Mouse (Mus musculus) midbrain, embryonic 13.5 days (tissue): ENCODE results near the gene Snx25. TPM values are rescaled to one million over a fixed set of nuclear protein-coding genes. Genes with fewer than 3 reads are reported as not detected.
"Not testable (repeated sequence)": the region's sequence is repeated elsewhere in the genome, so short reads cannot be mapped to it uniquely, and the experiment has no call there.

Experiments used
- ATAC-seq: fragments of 200-750 bp; cut with Nextera tagmentation; 2 replicates; pipeline ENCODE4 v1.8.0; 2017; ENCODE audit warnings: mild to moderate bottlenecking, moderate TSS enrichment, moderate library complexity
- H3K27ac ChIP-seq: fragments of 300-500 bp; sonication (generic); 2 replicates; pipeline ENCODE4 v1.5.1; 2015; ENCODE audit warnings: inconsistent platforms, mild to moderate bottlenecking, moderate library complexity
- H3K27me3 ChIP-seq: fragments of 300-500 bp; sonication (generic); 2 replicates; pipeline ENCODE4 v1.6.1; 2015; ENCODE audit warnings: mild to moderate bottlenecking, inconsistent platforms
- H3K36me3 ChIP-seq: fragments of 300-500 bp; sonication (generic); 2 replicates; pipeline ENCODE4 v1.6.1; 2015; ENCODE audit warnings: mild to moderate bottlenecking, inconsistent platforms
- H3K4me1 ChIP-seq: fragments of 300-500 bp; sonication (generic); replicated peaks from 2 replicates; pipeline ENCODE4 v1.6.1; 2015; ENCODE audit warnings: inconsistent platforms
- H3K4me2 ChIP-seq: fragments of 300-500 bp; sonication (generic); replicated peaks from 2 replicates; pipeline ENCODE4 v1.6.1; 2015; ENCODE audit warnings: moderate library complexity, mild to moderate bottlenecking, inconsistent platforms
- H3K4me3 ChIP-seq: fragments of 300-500 bp; sonication (generic); replicated peaks from 2 replicates; pipeline ENCODE4 v1.5.1; 2015; ENCODE audit warnings: mild to moderate bottlenecking, inconsistent platforms
- H3K9ac ChIP-seq: fragments of 300-500 bp; sonication (generic); replicated peaks from 2 replicates; pipeline ENCODE4 v1.6.1; 2015; ENCODE audit warnings: mild to moderate bottlenecking, inconsistent platforms
- H3K9me3 ChIP-seq: fragments of 300-500 bp; sonication (generic); 2 replicates; pipeline ENCODE4 v1.6.1; 2016; ENCODE audit warnings: mild to moderate bottlenecking, inconsistent platforms
- WGBS: fragments of 180-500 bp; shearing (Covaris S2); methylation state at CpG from one replicate; pipeline ENCODE4 v1.1.7; 2015; 5-methylcytosine and 5-hydroxymethylcytosine counted together
- polyA plus RNA-seq: library from polyadenylated mRNA; unstranded; fragments of >200 nt; fragmentation: Nextera tagmentation; extraction: Ambion mirVana; gene quantifications from 2 replicates; pipeline ENCODE4 v1.2.1, GENCODE M21; 2015

Snx25 gene
- polyA plus RNA-seq, 1 experiment from 2014 or later: 6.4 TPM

DNA sequence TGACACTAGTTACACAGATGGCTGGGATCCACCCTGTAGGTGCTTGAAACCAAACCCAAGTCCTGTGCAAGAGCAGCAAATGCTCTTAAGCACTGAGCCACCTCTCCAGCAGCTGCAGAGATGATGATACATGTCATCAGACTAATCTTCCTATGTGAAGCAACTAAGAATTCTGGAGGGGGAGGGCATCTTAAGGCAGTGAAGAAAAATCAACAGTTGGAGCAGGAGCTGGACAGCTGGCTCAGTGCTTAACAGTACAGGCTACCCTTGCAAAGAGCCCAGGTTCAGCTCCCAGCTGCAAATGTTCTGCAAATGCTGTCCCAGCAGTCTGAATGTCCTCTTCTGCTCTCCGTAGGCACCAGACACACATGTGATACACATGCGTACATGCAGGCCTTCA is 29.5 kb downstream of the Snx25 start:
- Histone ChIP-seq H3K4me1 (no peaks in the 10 kb centered on the region), H3K4me2 (no peak overlapping the region), H3K4me3 (no peak overlapping the region), H3K27me3 (no peaks in the 10 kb centered on the region), H3K9me3 (no peaks in the 10 kb centered on the region), H3K9ac (no peak overlapping the region), H3K27ac (no peak overlapping the region), H3K36me3 (peaks cover 9% of the 10 kb centered on the region; the same call in 1 of the 2 replicates)
- no peak for ATAC-seq
- WGBS: 94% methylated on average over 2 of the region's 2 CpGs

DNA sequence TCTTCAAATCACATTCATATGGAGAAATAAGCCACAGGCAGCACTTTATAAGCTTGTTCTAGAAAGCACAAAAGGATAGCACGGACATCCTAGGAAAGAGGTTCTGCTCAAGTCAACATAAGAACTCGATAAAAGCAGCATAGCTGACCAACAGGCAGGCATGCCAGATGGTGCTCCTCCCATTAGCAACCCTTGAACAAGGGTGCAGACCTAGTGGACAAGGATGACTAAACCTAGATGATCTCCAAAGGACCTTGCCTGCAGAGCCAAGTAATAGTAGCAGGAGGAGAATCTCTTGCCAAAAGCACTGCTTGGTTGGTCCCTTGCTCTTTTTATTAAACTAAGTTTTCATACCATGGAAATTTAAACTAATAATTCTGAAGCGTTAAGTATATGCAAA is 32.8 kb downstream of the Snx25 start:
- no peaks in the 10 kb centered on the region for H3K4me1 ChIP-seq
- peaks cover 16% of the 10 kb centered on the region for H3K36me3 ChIP-seq
- no peaks in the 10 kb centered on the region for H3K27me3 ChIP-seq
- no peaks in the 10 kb centered on the region for H3K9me3 ChIP-seq
- H3K9ac ChIP-seq: no peak overlapping the region
- 92% methylated on average over 3 of the region's 3 CpGs for WGBS
- ATAC-seq: no peak
- H3K4me2 ChIP-seq: no peak overlapping the region
- no peak overlapping the region for H3K4me3 ChIP-seq
- no peak overlapping the region for H3K27ac ChIP-seq

DNA sequence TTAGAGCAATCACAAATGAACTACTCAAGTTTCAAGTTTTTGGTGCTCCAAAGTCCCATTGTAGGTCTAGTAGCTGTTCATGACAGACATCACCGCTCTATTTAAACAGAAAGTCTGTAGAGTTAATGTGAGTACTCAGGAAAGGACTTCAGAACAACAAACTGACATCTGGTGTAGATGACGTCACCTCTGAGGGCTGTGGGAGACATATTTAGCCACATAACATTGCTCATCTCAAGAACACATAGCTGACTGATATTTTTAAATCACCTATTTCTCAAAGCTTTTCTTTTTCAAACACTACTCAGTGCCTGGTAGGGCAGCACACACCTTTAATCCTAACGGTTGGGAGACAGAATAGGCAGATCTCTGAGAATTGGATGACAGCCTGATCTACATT is 34.8 kb downstream of the Snx25 start:
- no peaks in the 10 kb centered on the region for H3K27me3 ChIP-seq
- no peak for ATAC-seq
- H3K4me3 ChIP-seq: no peak overlapping the region
- no peaks in the 10 kb centered on the region for H3K9me3 ChIP-seq
- H3K36me3 ChIP-seq: peaks cover 12% of the 10 kb centered on the region
- WGBS: 91% methylated on average over 3 of the region's 3 CpGs
- H3K27ac ChIP-seq: no peak overlapping the region
- no peak overlapping the region for H3K9ac ChIP-seq
- H3K4me2 ChIP-seq: no peak overlapping the region
- no peaks in the 10 kb centered on the region for H3K4me1 ChIP-seq

DNA sequence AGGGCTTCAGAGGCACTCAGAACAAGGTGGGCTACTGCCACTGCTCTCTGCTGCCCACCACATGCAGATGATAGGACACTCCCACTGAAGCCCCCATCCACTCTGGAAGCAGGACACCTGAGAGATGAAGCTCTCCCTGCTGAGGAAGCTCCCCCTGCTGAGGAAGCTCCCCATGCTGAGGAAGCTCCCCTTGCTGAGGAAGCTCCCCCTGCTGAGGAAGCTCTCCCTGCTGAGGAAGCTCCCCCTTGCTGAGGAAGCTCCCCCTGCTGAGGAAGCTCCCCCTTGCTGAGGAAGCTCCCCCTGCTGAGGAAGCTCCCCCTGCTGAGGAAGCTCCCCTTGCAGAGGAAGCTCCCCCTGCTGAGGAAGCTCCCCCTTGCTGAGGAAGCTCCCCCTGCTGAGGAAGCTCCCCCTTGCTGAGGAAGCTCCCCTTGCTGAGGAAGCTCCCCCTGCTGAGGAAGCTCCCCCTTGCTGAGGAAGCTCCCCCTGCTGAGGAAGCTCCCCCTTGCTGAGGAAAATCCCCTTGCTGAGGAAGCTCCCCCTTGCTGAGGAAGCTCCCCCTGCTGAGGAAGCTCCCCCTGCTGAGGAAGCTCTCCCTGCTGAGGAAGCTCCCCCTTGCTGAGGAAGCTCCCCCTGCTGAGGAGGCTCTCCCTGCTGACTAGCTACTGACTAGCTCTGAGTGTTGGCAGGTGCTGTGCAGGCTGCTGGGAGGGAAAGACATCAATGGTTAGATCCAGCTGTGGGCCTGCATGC is 38.4 kb downstream of the Snx25 start:
- H3K36me3 ChIP-seq, H3K4me2 ChIP-seq, H3K9me3 ChIP-seq, ATAC-seq, H3K27me3 ChIP-seq, H3K4me1 ChIP-seq, H3K4me3 ChIP-seq, H3K9ac ChIP-seq: not testable (repeated sequence)
- H3K27ac ChIP-seq: 0 out of 2 replicates have a peak overlapping the region, but pooled peaks have one; percentile 14

DNA sequence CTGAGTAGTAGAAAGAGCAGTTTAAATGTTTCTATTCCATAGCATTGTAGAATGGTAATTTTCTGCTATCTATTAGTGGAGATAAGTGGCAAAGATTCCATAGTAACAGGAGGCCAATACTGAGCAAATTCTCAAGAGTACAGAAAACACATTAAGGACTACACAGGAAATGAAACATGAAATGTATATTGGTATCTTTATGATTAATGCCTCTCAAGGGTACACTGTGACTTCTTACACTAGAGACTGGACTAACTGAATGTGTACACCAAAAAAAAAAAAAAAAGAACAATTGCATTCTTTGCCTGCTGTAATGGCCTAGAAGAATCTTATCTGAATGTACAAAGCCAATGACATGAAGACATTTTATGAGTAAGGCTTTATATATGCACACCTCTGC is 44.3 kb downstream of the Snx25 start:
- Histone ChIP-seq H3K9ac (no peak overlapping the region), H3K27ac (no peak overlapping the region), H3K4me3 (no peak overlapping the region), H3K27me3 (no peaks in the 10 kb centered on the region), H3K9me3 (no peaks in the 10 kb centered on the region), H3K4me2 (no peak overlapping the region), H3K36me3 (peaks cover 8% of the 10 kb centered on the region), H3K4me1 (no peaks in the 10 kb centered on the region)
- no peak for ATAC-seq

DNA sequence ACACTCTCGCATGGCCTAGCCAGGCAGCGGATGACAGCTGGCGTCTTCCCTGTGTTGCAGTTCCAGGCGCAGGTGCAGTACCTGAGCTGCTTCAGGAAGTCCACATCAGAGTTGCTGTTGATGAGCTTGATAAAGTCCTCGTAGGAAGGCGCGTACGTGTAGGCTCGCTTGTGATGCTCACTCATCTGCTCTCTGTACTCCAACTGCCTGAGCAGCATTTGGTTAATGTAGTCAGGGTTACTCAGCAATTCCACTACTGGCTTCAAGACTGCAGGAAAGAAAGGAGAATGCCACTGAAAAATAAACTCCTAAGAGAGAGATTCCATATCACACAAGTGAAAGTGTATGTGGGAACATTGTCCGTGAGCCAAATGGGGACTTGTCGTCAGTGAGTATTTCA is 48.5 kb downstream of the Snx25 start:
- Histone ChIP-seq H3K36me3 (peaks cover 28% of the 10 kb centered on the region), H3K9me3 (no peaks in the 10 kb centered on the region), H3K27ac (no peak overlapping the region), H3K9ac (no peak overlapping the region), H3K27me3 (no peaks in the 10 kb centered on the region), H3K4me2 (no peak overlapping the region), H3K4me1 (no peaks in the 10 kb centered on the region), H3K4me3 (no peak overlapping the region)
- WGBS: 96% methylated on average over 11 of the region's 11 CpGs
- no peak for ATAC-seq

DNA sequence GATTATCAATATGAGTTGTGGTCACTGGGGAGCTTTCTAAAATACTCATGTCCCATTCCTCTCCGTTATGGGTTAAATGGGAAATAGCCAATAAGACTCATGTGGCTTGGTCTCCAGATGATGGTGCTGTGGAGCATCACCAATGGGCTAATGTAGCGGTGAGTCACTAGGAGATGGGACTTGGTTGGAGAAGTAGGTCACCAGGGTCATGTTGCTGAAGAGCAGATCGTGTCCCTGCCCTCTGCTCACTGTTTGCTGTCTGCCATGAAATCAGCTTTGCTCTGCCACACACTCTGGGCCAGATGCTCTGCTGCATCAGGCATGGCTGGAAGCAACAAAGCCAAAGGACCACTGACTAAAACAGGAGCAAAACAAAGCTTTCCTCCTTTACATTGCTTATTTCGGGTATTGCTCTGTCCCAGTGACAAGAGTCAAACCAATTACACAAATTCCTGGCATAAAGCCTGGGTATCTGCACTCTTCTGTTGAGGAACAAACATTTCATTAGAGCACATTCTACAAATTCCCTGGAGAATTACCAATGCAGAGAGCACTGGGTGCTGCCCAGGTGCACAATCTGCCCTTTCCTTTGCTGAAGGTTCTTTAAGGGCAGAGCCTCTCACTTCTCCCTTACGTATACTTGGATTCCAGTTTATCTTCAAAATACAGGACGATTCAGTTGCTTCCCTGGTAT is 59.1 kb downstream of the Snx25 start:
- Histone ChIP-seq H3K4me1 (no peaks in the 10 kb centered on the region), H3K36me3 (peaks cover 2% of the 10 kb centered on the region; the same call in 1 of the 2 replicates), H3K9ac (no peak overlapping the region), H3K4me3 (no peak overlapping the region), H3K27me3 (no peaks in the 10 kb centered on the region), H3K9me3 (no peaks in the 10 kb centered on the region), H3K27ac (no peak overlapping the region), H3K4me2 (no peak overlapping the region)
- 86% methylated on average over 6 of the region's 6 CpGs for WGBS
- ATAC-seq: no peak

DNA sequence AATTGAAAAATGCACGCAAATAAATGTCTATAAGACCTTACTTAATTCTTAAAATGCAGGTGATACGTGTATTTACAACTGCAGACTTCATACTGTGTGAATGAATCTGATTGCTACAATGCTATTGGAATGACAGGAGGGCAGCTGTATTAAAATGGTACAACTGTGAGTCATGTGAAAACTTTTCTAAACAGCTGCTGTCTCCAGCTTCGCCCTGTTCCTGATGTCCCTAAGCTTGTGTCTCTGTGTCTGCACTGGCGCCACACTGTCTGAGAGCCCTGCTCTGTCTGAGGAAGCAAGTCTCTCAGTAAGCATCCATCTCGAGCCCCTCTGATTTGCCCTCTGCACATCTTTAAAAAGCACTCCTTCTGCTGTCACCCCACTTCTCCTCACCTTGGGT is 68.8 kb downstream of the Snx25 start:
- Histone ChIP-seq H3K9ac (no peak overlapping the region), H3K36me3 (peaks cover 11% of the 10 kb centered on the region), H3K4me2 (no peak overlapping the region), H3K4me3 (no peak overlapping the region), H3K9me3 (no peaks in the 10 kb centered on the region), H3K27me3 (no peaks in the 10 kb centered on the region), H3K27ac (no peak overlapping the region), H3K4me1 (no peaks in the 10 kb centered on the region)
- WGBS: 89% methylated on average over 5 of the region's 5 CpGs
- no peak for ATAC-seq

DNA sequence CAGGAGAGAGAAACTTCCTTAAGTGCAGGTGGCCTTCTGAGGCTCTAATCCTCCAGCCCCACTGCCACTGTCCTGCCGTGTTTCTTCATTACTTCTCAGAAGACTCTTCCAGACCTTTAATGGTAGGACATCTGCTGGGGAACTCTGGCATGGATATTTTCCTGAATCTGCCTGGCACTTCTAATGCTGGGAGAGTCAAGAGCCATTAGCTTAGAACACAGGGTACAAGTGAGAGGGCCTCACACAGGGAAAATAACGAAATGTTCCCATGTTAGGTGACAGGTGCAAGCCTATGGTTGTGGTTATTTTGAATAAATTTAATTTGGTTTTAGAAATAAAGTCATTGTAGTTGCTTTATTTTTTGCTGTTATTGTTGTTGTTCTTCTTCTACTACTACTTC is 70.9 kb downstream of the Snx25 start:
- no peak overlapping the region for H3K27ac ChIP-seq
- WGBS: 83% methylated on average over 2 of the region's 2 CpGs

DNA sequence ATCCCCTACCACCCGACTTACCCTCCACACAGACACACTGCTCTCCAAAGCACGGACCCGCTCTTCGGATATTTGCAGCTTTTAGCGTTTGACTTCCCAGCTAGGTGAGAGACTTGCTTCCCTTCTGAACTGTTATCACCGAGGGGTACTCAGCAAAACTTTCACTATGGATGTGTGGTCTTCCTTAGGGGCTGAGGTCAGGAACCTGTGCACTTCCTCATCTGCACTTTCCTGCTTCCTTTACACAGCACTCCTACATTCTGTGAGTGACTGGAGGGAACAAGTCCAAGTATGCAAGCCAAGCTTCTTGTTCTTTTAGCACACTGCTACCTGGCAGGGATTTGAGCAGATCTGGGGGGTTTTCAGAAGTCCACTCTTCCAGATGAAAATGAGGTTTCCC is 73.1 kb downstream of the Snx25 start:
- no peak overlapping the region for H3K4me3 ChIP-seq
- no peak for ATAC-seq
- no peaks in the 10 kb centered on the region for H3K27me3 ChIP-seq
- no peak overlapping the region for H3K4me2 ChIP-seq
- no peak overlapping the region for H3K9ac ChIP-seq
- no peaks in the 10 kb centered on the region for H3K9me3 ChIP-seq
- H3K27ac ChIP-seq: no peak overlapping the region
- no peaks in the 10 kb centered on the region for H3K4me1 ChIP-seq
- 92% methylated on average over 6 of the region's 6 CpGs for WGBS
- H3K36me3 ChIP-seq: peaks cover 11% of the 10 kb centered on the region

More for the DNA sequence above, 70.9 kb downstream of the Snx25 start:
- no peak overlapping the region for H3K9ac ChIP-seq
- no peaks in the 10 kb centered on the region for H3K9me3 ChIP-seq
- no peak overlapping the region for H3K4me2 ChIP-seq
- no peaks in the 10 kb centered on the region for H3K27me3 ChIP-seq
- H3K36me3 ChIP-seq: peaks cover 11% of the 10 kb centered on the region
- ATAC-seq: no peak
- H3K4me3 ChIP-seq: no peak overlapping the region
- H3K4me1 ChIP-seq: no peaks in the 10 kb centered on the region

DNA sequence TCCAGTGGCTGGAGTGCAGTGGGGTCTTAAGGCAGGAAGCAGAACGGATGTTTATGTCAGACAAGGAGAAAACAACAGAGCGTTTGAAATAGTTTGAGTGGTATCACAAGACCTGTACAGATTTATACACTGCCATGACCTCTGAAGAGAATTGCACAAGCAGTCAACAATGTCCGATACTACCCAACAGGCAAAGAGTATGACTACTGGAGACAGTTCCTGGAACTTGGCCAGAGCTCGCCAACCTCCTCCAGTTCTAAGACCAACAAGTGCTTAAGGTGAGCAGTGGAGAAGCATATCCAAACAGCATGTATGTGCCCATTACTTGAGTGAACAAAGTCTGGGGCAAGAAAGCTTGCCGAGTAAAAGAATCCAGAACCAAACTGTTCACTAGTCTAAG is 76.7 kb downstream of the Snx25 start:
- Histone ChIP-seq H3K4me3 (no peak overlapping the region), H3K27me3 (no peaks in the 10 kb centered on the region), H3K4me2 (no peak overlapping the region), H3K9ac (no peak overlapping the region), H3K9me3 (no peaks in the 10 kb centered on the region), H3K4me1 (no peaks in the 10 kb centered on the region), H3K36me3 (peaks cover 11% of the 10 kb centered on the region), H3K27ac (no peak overlapping the region)
- no peak for ATAC-seq
- WGBS: 94% methylated on average over 5 of the region's 5 CpGs

DNA sequence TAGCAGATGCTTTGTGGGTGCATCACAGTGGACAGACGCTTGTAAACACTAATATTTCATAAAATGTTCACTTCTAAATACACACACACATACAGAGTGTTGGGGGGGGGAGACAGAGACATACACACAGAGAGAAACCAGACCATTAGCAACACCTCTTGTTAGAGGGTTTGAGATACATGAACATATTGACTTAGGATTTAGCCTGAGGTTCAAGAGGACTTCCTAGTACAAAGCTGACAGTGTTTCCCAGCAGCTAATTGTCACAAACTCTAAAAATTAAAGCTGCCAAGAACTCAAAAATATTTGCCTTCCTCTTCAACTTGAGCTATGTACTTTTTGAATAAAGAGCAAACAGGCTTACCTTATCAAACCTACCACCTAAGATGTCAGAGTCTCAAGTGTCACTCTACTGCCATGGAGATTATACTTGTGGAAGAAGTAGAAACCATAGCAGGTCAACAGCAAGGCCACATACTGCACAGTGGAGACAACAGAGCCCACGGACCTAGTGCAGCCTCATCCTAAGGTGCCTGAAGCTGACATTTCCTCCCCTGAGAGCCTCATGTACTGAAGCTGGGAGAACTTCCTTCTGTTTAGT is 78.3 kb downstream of the Snx25 start:
- H3K27me3 ChIP-seq: no peaks in the 10 kb centered on the region
- H3K27ac ChIP-seq: no peak overlapping the region
- no peak overlapping the region for H3K4me3 ChIP-seq
- no peak for ATAC-seq
- H3K4me2 ChIP-seq: no peak overlapping the region
- H3K36me3 ChIP-seq: peaks cover 1% of the 10 kb centered on the region
- WGBS: 92% methylated on average over 2 of the region's 2 CpGs
- H3K9ac ChIP-seq: no peak overlapping the region
- H3K4me1 ChIP-seq: no peaks in the 10 kb centered on the region
- no peaks in the 10 kb centered on the region for H3K9me3 ChIP-seq
